Mouse (Mus musculus): ENCODE measurements around the gene Zdhhc1. TPM values are rescaled to one million over a fixed set of nuclear protein-coding genes. Genes with fewer than 3 reads are reported as not detected.

Gene Zdhhc1
- polyA plus RNA-seq, 1 experiment from 2014 or later: 30.1 TPM

DNA sequence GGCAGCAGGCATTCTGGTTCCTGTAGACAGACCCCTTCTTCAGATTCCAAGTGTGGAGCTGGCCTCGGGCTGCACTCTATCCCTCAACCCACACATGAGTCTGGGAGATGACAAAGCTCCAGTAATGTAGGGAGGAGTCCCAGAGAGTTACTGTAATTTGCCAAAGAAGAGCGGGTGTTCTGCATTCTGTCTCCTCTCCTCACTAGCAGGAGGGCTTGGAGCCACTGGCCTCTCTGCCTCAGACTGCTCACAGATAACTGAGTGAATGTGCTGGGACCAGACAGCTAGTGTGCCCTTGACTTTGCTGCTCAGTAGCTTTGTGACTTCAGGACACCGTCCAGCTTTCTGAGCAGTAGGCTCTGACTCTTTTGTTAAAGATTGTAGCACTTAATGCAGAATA lies 18.9 kb downstream of the Zdhhc1 start:
- peaks cover 7% of the 10 kb centered on the region for H3K27me3 ChIP-seq (replicated peaks; ENCODE audit: control insufficient read depth, insufficient read depth, low read length)
- no peak overlapping the region for H3K27ac ChIP-seq (replicated peaks; ENCODE audit: low read depth, low read length)
- no peaks in the 10 kb centered on the region for H3K9me3 ChIP-seq (ENCODE audit: control insufficient read depth, low read length)
- DNase-seq (ENCODE audit: low spot score) (no peak), ATAC-seq (ENCODE audit: low read depth) (no peak)
- WGBS: 73% methylated on average over 3 of the region's 3 CpGs
- peaks cover 41% of the 10 kb centered on the region for H3K36me3 ChIP-seq (ENCODE audit: control insufficient read depth, insufficient read depth, low read length)
- H3K9ac ChIP-seq (ENCODE audit: low read depth, low read length): no peak overlapping the region
- peaks cover 11% of the 10 kb centered on the region; the same call in 1 of the 2 replicates for H3K4me1 ChIP-seq (ENCODE audit: control insufficient read depth, insufficient read depth, low read length)
- no peak overlapping the region for H3K4me2 ChIP-seq (ENCODE audit: low read depth, low read length)
- no peak overlapping the region for H3K4me3 ChIP-seq (ENCODE audit: low read depth, low read length)

DNA sequence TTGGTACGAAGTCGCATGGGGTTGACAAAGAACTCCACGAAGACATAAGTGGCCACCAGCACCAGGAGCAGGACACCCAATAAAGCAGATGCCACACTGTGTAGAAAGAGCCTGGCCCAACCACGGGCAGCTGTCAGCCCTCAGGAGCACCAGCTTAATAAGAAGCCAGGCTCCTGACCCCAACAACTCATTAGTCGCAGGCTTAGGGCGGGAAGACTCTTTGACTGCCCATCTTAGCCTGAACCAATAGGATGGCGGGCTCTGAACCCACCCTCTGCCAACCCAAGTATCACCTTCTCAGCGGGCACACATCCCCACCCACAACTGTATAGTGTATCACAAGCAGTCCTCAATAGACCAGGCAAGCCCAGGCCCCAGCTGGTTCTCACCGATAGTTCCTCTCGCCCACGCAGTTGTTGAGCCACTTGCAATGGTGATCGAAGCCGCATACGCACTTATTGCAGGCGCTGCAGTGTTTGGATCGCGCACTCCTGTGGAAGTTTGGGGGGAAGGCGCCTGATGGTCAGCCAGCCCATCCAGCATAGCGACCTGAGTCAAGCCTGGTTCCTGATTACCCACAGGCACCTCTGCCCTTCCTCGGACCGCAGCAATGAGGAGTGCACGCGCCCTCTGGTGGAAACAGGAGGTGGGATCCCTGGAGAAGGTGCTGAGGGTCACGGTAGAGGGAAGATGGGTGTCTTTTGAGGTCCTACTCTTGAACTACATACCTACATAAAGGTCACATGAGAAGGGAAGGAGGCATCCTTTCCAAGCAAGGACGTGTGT lies 19.9 kb downstream of the Zdhhc1 start:
- Histone ChIP-seq H3K4me3 (ENCODE audit: low read depth, low read length) (no peak overlapping the region), H3K27me3 (replicated peaks; ENCODE audit: control insufficient read depth, insufficient read depth, low read length) (peaks cover 14% of the 10 kb centered on the region), H3K4me1 (ENCODE audit: control insufficient read depth, insufficient read depth, low read length) (peaks cover 12% of the 10 kb centered on the region), H3K27ac (replicated peaks; ENCODE audit: low read depth, low read length) (no peak overlapping the region), H3K9me3 (ENCODE audit: control insufficient read depth, low read length) (no peaks in the 10 kb centered on the region), H3K36me3 (ENCODE audit: control insufficient read depth, insufficient read depth, low read length) (peaks cover 40% of the 10 kb centered on the region), H3K9ac (ENCODE audit: low read depth, low read length) (no peak overlapping the region), H3K4me2 (ENCODE audit: low read depth, low read length) (no peak overlapping the region)
- DNase-seq (ENCODE audit: low spot score) (no peak), ATAC-seq (ENCODE audit: low read depth) (no peak)
- WGBS: 46% methylated on average over 25 of the region's 25 CpGs

DNA sequence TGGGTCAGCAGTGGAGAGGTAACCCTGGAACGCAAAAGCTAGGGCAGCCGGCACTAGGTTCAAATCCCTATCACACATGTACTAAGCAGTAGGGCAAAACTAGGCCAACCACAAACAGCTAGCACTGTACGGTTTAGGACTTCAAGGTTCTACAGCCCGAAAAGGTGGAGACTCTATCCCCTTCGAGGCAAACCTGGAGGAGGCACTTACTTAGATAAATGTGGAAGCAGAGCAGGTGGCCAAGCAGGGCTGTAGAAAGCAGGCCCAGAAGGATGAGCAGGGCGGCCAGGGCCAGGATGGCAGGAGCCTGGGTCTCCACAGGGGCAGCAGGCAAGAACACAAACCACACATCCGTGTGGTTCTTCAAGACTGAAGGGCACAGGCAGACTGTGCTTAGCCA lies 20.5 kb downstream of the Zdhhc1 start:
- H3K9ac ChIP-seq (ENCODE audit: low read depth, low read length): no peak overlapping the region
- no peak overlapping the region for H3K4me2 ChIP-seq (ENCODE audit: low read depth, low read length)
- H3K4me3 ChIP-seq (ENCODE audit: low read depth, low read length): no peak overlapping the region
- DNase-seq (ENCODE audit: low spot score) (no peak), ATAC-seq (ENCODE audit: low read depth) (no peak)
- WGBS: 87% methylated on average over 7 of the region's 7 CpGs
- H3K9me3 ChIP-seq (ENCODE audit: control insufficient read depth, low read length): no peaks in the 10 kb centered on the region
- H3K27me3 ChIP-seq (replicated peaks; ENCODE audit: control insufficient read depth, insufficient read depth, low read length): peaks cover 14% of the 10 kb centered on the region
- H3K27ac ChIP-seq (replicated peaks; ENCODE audit: low read depth, low read length): no peak overlapping the region
- peaks cover 36% of the 10 kb centered on the region for H3K36me3 ChIP-seq (ENCODE audit: control insufficient read depth, insufficient read depth, low read length)
- H3K4me1 ChIP-seq (ENCODE audit: control insufficient read depth, insufficient read depth, low read length): peaks cover 18% of the 10 kb centered on the region

DNA sequence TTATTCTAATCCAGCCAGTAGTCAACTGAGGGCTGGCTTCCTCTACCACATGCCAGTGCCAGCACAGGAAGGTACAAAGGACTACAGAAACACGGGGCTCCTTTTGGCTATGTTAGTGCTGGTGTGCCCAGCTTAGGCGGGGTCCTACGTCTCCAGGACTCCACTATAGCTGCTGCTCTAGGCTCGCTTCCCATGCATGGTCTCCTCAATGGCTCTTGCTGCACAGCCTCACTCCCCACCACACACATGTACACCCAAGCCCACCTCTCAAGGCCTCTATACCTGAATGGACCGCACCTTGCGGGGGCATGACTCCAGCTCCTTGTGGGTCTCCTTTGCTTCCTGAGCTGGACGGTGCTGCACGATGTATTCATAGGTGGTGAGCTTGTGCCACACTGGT lies 21.0 kb downstream of the Zdhhc1 start:
- H3K9ac ChIP-seq (ENCODE audit: low read depth, low read length): no peak overlapping the region
- peaks cover 22% of the 10 kb centered on the region for H3K4me1 ChIP-seq (ENCODE audit: control insufficient read depth, insufficient read depth, low read length)
- WGBS: 90% methylated on average over 8 of the region's 8 CpGs
- no peaks in the 10 kb centered on the region for H3K9me3 ChIP-seq (ENCODE audit: control insufficient read depth, low read length)
- H3K27ac ChIP-seq (replicated peaks; ENCODE audit: low read depth, low read length): no peak overlapping the region
- H3K4me3 ChIP-seq (ENCODE audit: low read depth, low read length): no peak overlapping the region
- DNase-seq (ENCODE audit: low spot score): no peak
- H3K27me3 ChIP-seq (replicated peaks; ENCODE audit: control insufficient read depth, insufficient read depth, low read length): peaks cover 14% of the 10 kb centered on the region
- H3K4me2 ChIP-seq (ENCODE audit: low read depth, low read length): no peak overlapping the region
- ATAC-seq (ENCODE audit: low read depth): no peak
- H3K36me3 ChIP-seq (ENCODE audit: control insufficient read depth, insufficient read depth, low read length): peaks cover 36% of the 10 kb centered on the region

DNA sequence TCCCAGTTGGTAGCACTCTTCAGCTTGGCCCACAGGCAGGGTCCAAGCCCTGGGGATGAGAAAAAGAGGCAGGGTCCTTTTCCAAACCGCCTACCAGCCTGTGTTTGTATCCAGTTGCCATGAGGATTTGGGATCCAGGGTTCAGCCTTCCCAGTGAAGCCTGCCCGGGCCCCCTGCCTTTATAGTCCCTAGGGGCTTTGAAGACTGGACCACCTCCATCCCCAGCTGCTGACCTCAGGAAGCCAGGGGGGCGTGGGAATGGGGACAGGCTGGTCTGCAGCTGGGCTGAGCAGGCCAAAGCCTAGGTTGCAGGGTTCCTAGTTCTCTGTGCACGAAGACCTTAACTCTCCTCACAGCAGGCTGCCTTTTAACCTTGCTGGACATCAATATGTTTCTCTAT lies 21.4 kb downstream of the Zdhhc1 start:
- Histone ChIP-seq H3K36me3 (ENCODE audit: control insufficient read depth, insufficient read depth, low read length) (peaks cover 34% of the 10 kb centered on the region), H3K9me3 (ENCODE audit: control insufficient read depth, low read length) (no peaks in the 10 kb centered on the region)

DNA sequence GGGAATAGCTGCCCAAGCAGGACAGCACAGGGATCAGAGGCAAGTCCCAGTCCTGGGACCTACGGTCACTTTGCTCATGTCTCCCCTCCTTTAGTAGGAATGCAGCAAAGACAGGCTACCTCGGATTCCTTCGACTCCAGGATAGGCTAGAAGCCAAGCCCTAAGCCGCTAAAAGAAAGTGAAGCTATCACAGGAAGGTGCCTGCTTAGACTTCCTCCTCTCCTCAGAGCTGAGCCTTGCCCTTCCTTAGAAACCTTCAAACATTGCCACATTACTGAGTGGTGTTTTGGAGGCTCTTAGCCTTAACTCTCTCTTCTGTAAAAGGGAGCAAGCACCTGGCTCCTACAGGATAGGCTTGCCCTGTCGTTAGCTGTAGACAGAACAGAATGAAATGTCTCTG lies 22.0 kb downstream of the Zdhhc1 start:
- no peaks in the 10 kb centered on the region for H3K9me3 ChIP-seq (ENCODE audit: control insufficient read depth, low read length)
- DNase-seq (ENCODE audit: low spot score) (no peak), ATAC-seq (ENCODE audit: low read depth) (no peak)
- H3K9ac ChIP-seq (ENCODE audit: low read depth, low read length): peak overlapping the region; percentile 34; the same call in 1 of the 2 replicates
- 36% methylated on average over 5 of the region's 5 CpGs for WGBS
- peaks cover 29% of the 10 kb centered on the region for H3K36me3 ChIP-seq (ENCODE audit: control insufficient read depth, insufficient read depth, low read length)
- peaks cover 24% of the 10 kb centered on the region for H3K4me1 ChIP-seq (ENCODE audit: control insufficient read depth, insufficient read depth, low read length)
- no peak overlapping the region for H3K4me3 ChIP-seq (ENCODE audit: low read depth, low read length)
- peak overlapping the region; percentile 30 for H3K27ac ChIP-seq (replicated peaks; ENCODE audit: low read depth, low read length)
- peaks cover 14% of the 10 kb centered on the region for H3K27me3 ChIP-seq (replicated peaks; ENCODE audit: control insufficient read depth, insufficient read depth, low read length)
- H3K4me2 ChIP-seq (ENCODE audit: low read depth, low read length): no peak overlapping the region

More for the DNA sequence above, 21.4 kb downstream of the Zdhhc1 start:
- DNase-seq (ENCODE audit: low spot score) (no peak), ATAC-seq (ENCODE audit: low read depth) (no peak)
- H3K27ac ChIP-seq (replicated peaks; ENCODE audit: low read depth, low read length): no peak overlapping the region
- 62% methylated on average over 4 of the region's 4 CpGs for WGBS
- H3K27me3 ChIP-seq (replicated peaks; ENCODE audit: control insufficient read depth, insufficient read depth, low read length): peaks cover 14% of the 10 kb centered on the region
- peaks cover 24% of the 10 kb centered on the region for H3K4me1 ChIP-seq (ENCODE audit: control insufficient read depth, insufficient read depth, low read length)
- H3K4me2 ChIP-seq (ENCODE audit: low read depth, low read length): no peak overlapping the region
- no peak overlapping the region for H3K4me3 ChIP-seq (ENCODE audit: low read depth, low read length)
- H3K9ac ChIP-seq (ENCODE audit: low read depth, low read length): peak overlapping the region; percentile 34; the same call in 1 of the 2 replicates

DNA sequence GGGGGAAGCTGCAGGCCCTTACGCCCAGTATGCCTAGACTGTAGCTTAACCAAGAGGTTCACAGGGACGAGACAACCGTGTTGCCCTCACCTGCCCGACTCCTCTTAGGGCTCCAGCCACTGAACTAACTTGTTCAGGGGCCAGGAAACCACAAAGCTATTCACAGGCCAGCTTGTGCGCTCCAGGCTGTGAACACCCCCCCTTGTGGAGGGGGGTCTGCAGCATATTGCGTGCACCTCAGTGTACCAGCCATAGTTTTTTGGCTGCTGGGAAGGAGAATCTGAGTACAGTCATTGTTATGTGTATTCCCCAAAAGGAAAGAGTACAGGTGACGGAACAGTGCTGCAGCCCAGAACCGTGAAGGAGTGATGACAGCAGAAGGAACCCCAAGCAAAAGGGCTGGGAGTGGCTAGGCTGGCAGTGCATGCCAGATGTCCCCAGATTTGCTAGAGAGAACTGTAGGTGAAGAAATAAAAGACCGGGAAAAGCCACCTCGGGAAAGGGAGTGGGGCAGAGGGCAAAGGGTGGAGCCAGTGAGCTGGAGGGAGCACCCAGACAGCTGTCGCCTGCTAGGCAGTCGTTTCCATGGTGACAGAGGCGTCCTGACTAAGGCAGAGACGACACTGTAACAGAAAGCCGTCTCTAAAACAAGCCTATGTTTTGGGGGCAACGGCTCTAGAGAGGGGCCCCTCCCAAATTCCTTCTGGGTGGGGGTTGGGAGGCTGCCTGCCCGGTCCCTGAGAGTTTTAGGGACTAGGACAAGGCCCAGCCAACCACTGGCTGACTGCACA lies 22.7 kb downstream of the Zdhhc1 start:
- DNase-seq (ENCODE audit: low spot score): peak; percentile 92
- peaks cover 24% of the 10 kb centered on the region for H3K4me1 ChIP-seq (ENCODE audit: control insufficient read depth, insufficient read depth, low read length)
- H3K4me2 ChIP-seq (ENCODE audit: low read depth, low read length): no peak overlapping the region
- H3K27ac ChIP-seq (replicated peaks; ENCODE audit: low read depth, low read length): peak overlapping the region; percentile 30
- 28% methylated on average over 17 of the region's 17 CpGs for WGBS
- H3K9me3 ChIP-seq (ENCODE audit: control insufficient read depth, low read length): no peaks in the 10 kb centered on the region
- H3K4me3 ChIP-seq (ENCODE audit: low read depth, low read length): no peak overlapping the region
- H3K36me3 ChIP-seq (ENCODE audit: control insufficient read depth, insufficient read depth, low read length): peaks cover 28% of the 10 kb centered on the region
- H3K27me3 ChIP-seq (replicated peaks; ENCODE audit: control insufficient read depth, insufficient read depth, low read length): peaks cover 14% of the 10 kb centered on the region
- ATAC-seq (ENCODE audit: low read depth): peak; percentile 26; the same call in 1 of the 2 replicates
- no peak overlapping the region; the same call in 1 of the 2 replicates for H3K9ac ChIP-seq (ENCODE audit: low read depth, low read length)

DNA sequence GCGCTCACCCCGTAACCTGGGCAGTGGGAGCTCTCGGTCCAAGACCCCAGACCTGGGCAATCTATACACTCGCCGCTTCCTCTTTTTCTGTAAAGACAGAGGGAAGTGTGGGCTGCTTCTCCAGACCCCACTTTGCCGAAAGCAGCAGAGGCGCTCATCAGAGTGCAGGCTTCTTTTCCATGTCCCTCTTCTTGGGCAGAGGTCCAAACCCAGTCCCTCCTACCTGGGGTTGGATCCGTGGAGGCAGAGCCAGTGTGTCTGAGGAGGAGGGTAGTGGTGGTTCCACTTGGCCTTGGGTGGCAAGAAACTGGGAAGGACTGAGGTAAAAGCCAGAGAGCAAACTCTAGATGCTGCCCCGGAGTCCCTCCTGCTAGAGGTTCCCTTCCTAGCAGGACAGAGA lies 23.7 kb downstream of the Zdhhc1 start:
- Histone ChIP-seq H3K27me3 (replicated peaks; ENCODE audit: control insufficient read depth, insufficient read depth, low read length) (peaks cover 14% of the 10 kb centered on the region), H3K4me1 (ENCODE audit: control insufficient read depth, insufficient read depth, low read length) (peaks cover 24% of the 10 kb centered on the region), H3K9ac (ENCODE audit: low read depth, low read length) (no peak overlapping the region), H3K4me2 (ENCODE audit: low read depth, low read length) (no peak overlapping the region; the same call in 1 of the 2 replicates), H3K9me3 (ENCODE audit: control insufficient read depth, low read length) (no peaks in the 10 kb centered on the region), H3K27ac (replicated peaks; ENCODE audit: low read depth, low read length) (no peak overlapping the region), H3K36me3 (ENCODE audit: control insufficient read depth, insufficient read depth, low read length) (peaks cover 21% of the 10 kb centered on the region), H3K4me3 (ENCODE audit: low read depth, low read length) (no peak overlapping the region)
- DNase-seq (ENCODE audit: low spot score): no peak
- 65% methylated on average over 9 of the region's 9 CpGs for WGBS
- no peak for ATAC-seq (ENCODE audit: low read depth)
